Mouse (Mus musculus) CH12.LX (cell line): ENCODE results near the gene Gng12.

Experiments
- CHD2 ChIP-seq: IDR thresholded peaks from 2 replicates; pipeline ENCODE4 v1.6.1; 2011; ENCODE audit warnings: low read length, improper control_type of control experiment
- CTCF ChIP-seq, 2 experiments: IDR thresholded peaks in 1 of 2; conservative IDR thresholded peaks in 1 of 2; 2 replicates each; pipeline ENCODE4 v1.5.1; 2011 to 2012; ENCODE audit warnings: low read depth in 2 of 2, low read length in 2 of 2, improper control_type of control experiment in 1 of 2, inconsistent platforms in 1 of 2, mild to moderate bottlenecking in 1 of 2, moderate library complexity in 1 of 2
- ETS1 ChIP-seq: conservative IDR thresholded peaks from 2 replicates; pipeline ENCODE4 v1.6.1; 2012; ENCODE audit warnings: low read depth, mild to moderate bottlenecking, inconsistent platforms, low read length, improper control_type of control experiment, moderate library complexity
- MYC ChIP-seq: IDR thresholded peaks from 2 replicates; pipeline ENCODE4 v1.6.1; 2011; ENCODE audit warnings: low read depth, mild to moderate bottlenecking, improper control_type of control experiment, low read length
- POLR2A ChIP-seq: IDR thresholded peaks from 2 replicates; pipeline ENCODE4 v1.6.1; 2011; ENCODE audit warnings: low read depth, mild to moderate bottlenecking, improper control_type of control experiment, low read length
- POLR2AphosphoS2 ChIP-seq: IDR thresholded peaks from 2 replicates; pipeline ENCODE4 v1.6.1; 2011; ENCODE audit warnings: low read depth, low read length, improper control_type of control experiment
- RCOR1 ChIP-seq: conservative IDR thresholded peaks from 2 replicates; pipeline ENCODE4 v1.6.1; 2012; ENCODE audit warnings: low read depth, mild to moderate bottlenecking, inconsistent platforms, low read length, improper control_type of control experiment
- ZMIZ1 ChIP-seq: IDR thresholded peaks from 2 replicates; pipeline ENCODE4 v1.6.1; 2012; ENCODE audit warnings: low read depth, mild to moderate bottlenecking, inconsistent platforms, low read length, improper control_type of control experiment

DNA sequence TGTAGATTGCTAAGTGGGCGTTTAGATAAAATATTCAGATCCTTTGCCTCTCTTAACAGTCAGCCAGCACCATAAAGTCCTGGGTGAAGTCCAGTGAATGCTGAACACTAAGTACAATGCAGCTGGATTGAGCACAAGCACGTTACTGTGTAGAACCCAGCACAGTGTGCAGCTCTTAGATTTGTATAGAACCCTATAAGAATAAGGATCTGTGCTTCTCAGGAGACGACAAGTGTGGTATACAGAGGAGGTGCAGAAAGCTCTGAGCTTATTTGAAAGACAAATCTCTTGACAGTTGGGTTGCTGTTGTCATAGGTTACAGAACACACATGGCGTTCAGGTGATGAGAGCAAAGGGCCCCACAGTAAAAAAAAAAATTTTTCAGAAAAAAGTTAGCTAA, 1.8 kb downstream of the Gng12 start:
- TF ChIP-seq POLR2A (no peak), ZMIZ1 (no peak), CTCF (conservative IDR thresholded peaks at IDR 0.05 in 1 of 2, IDR thresholded peaks at IDR 0.05 in 1 of 2; ENCODE audit: low read depth in 2 of 2, low read length in 2 of 2) (no peak), POLR2AphosphoS2 (no peak), RCOR1 (no peak), CHD2 (no peak), MYC (no peak), ETS1 (no peak)
